Mouse (Mus musculus): Measurements from ENCODE around the gene Odf3l2.

The Odf3l2 gene

DNA sequence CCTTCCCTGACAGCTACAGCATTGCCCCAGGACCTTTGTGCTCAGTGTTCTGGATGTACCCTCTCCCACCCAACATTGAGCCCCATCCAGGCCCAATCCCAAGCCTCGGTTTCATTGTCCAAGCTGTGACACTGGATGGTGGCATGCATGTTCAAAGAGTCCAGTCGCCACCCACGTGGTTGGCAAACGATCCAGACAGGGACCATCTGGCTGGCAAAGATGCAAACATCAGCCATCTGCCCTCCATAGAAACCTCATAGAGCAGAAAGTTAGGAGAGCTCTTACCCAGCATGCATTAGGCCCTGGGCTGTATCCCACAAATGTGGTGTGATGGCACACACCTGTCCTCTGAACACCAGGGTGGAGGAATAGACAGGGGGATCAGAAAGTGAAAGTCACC, 14.1 kb downstream of the Odf3l2 start:
- DNase-seq (ENCODE audit: low spot score in 2 of 2) = peak; percentile 57 to 59

- no peak for DNase-seq (ENCODE audit: low spot score in 2 of 2)
Observed at GRCm38 (mm10) chr10:79628377-79628776, 17.2 kb downstream of the Odf3l2 start.

DNA sequence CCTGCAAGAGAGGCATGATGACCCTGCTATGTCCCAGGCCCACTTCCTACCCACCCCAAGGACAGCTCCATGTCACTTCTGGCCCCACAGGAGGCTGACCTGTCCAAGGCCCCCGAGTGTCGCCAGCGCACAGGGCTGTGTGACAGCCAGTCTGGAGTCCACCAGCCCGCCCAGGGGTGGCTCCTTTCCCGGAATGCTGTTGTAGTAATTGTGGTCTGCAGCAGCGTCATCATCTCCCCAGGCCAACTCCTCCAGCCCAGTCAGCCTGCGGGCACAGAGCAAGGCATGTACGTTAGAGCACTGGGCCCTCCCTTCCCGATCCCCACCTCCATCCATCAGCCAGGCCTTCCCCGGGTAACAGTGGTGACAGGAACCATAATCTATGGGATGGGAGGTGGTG, 19.4 kb downstream of the Odf3l2 start:
- no peak for DNase-seq (ENCODE audit: low spot score in 2 of 2)

- no peak for DNase-seq (ENCODE audit: low spot score in 2 of 2)
Observed at GRCm38 (mm10) chr10:79625398-79625797, 20.1 kb downstream of the Odf3l2 start.

- DNase-seq (ENCODE audit: low spot score in 2 of 2) = no peak
Observed at GRCm38 (mm10) chr10:79623950-79624349, 21.6 kb downstream of the Odf3l2 start.

GRCm38 (mm10) chr10:79616376-79616775, 29.2 kb downstream of the Odf3l2 start:
- DNase-seq (ENCODE audit: low spot score in 2 of 2) = no peak

GRCm38 (mm10) chr10:79615860-79616259, 29.7 kb downstream of the Odf3l2 start:
- DNase-seq (ENCODE audit: low spot score in 2 of 2) = no peak

- no peak for DNase-seq (ENCODE audit: low spot score in 2 of 2)
Observed at GRCm38 (mm10) chr10:79614305-79614643, 31.3 kb downstream of the Odf3l2 start.

- DNase-seq (ENCODE audit: low spot score in 2 of 2) = peak; percentile 64 to 71
Observed at GRCm38 (mm10) chr10:79613578-79614304, 31.8 kb downstream of the Odf3l2 start, which contains the start of gene C2cd4c. Gene C2cd4c (minus strand): TSS chr10:79614025.

- no peak for DNase-seq (ENCODE audit: low spot score in 2 of 2)
Observed at GRCm38 (mm10) chr10:79612192-79613135, 33.1 kb downstream of the Odf3l2 start.

GRCm38 (mm10) chr10:79611296-79611695, 34.2 kb downstream of the Odf3l2 start:
- DNase-seq (ENCODE audit: low spot score in 2 of 2) = no peak

- DNase-seq (ENCODE audit: low spot score in 2 of 2) = no peak
Observed at GRCm38 (mm10) chr10:79609276-79609675, 36.3 kb downstream of the Odf3l2 start.

DNA sequence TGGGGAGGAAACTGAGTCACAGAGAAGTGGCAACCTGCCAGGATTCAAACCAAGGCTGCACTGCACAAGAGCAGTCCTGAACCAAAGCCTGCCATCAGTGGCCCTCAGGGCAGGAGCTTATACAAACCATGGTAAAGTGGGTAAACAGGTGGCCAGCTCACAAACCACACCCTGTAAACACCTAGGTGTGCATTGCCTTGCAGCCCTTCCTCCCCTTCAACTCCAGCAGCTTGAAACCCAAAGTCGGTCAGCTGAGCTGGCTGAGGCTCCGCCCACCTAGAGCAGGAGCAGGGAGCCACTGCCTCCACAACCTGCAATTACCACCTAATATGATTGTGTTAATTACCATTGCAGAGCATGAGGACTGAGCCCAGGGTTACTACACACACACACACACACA, 37.6 kb downstream of the Odf3l2 start:
- no peak for DNase-seq (ENCODE audit: low spot score in 2 of 2)

DNA sequence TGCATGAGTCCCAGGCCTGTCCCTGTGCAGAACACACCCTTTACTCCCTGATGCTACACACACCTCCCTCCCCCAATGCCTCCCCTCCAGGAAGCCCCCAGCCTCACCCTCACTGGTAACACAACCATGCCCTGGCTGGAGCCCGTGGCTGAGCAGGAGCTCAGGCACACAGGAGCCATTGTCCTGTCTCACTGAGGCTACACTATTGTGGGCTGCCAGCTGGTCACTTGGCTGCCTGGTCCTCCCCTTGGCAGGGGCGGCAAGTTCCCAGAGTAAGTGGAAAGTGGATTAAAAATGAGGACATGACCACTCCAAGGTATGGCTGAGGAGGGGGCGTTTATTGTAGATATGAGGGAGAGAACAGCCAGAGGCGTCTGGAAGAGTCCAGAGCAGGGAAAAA, 39.0 kb downstream of the Odf3l2 start:
- no peak for DNase-seq (ENCODE audit: low spot score in 2 of 2)

GRCm38 (mm10) chr10:79597936-79598230, 47.7 kb downstream of the Odf3l2 start:
- peak; percentile 39 to 44 for DNase-seq (ENCODE audit: low spot score in 2 of 2)

- DNase-seq (ENCODE audit: low spot score in 2 of 2) = peak; percentile 75 to 82
Observed at GRCm38 (mm10) chr10:79597051-79597935, 48.2 kb downstream of the Odf3l2 start.

GRCm38 (mm10) chr10:79595590-79595929, 50.0 kb downstream of the Odf3l2 start:
- no peak for DNase-seq (ENCODE audit: low spot score in 2 of 2)

- DNase-seq (ENCODE audit: low spot score in 2 of 2) = peak; percentile 45 to 55
Observed at GRCm38 (mm10) chr10:79594872-79595589, 50.5 kb downstream of the Odf3l2 start.

DNA sequence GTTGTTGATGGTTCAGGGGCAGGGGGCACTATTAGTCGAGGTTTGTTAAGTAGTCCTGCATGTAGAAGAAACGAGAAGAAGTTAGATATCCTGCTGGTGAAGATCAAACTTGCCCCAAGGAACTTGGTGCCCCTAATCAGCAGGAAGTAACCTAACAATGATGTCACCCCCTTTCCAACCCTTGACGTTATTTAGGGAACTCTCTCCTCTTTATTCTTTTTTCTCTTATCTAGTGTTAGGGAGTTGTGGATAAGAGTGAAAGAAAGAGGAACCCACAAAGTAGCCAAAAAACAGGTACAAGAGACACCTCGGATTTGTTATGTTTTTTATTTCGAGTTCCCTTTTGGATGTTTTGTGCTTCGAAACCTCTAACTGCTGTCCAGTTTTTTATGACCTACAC, 51.4 kb downstream of the Odf3l2 start:
- DNase-seq (ENCODE audit: low spot score in 2 of 2) = no peak

DNA sequence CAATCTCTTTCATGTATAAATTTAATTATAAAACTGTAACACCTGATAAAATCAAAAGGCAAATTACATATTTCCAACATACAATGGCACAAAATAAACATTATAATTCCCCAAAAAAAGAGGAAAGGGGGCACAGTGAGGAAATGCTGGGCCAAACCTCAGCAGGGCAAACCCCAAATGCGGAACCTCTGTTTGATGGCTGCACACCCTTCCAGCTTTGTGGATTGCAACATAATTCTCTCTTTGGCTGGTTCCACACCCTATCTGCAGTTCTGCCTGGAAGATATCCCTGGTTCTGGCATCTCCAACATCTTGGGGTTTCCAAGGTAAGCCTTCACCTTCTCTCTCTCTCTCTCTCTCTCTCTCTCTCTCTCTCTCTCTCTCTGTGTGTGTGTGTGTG, 54.8 kb downstream of the Odf3l2 start:
- no peak for DNase-seq (ENCODE audit: low spot score in 2 of 2)
